Mouse (Mus musculus): ENCODE results near the gene Fkbp14. TPM values are rescaled to one million over a fixed set of nuclear protein-coding genes. Genes with fewer than 3 reads are reported as not detected.

Fkbp14 gene
- 12.7 and 13.7 TPM in 2 replicates for polyA plus RNA-seq (2012; rRNA removed)

GRCm38 (mm10) chr6:54597208-54597607 is at the start of gene Fkbp14:
Gene Fkbp14 (minus strand): TSS chr6:54597308.
- no peak for DNase-seq (ENCODE audit: extremely low spot score in 1 of 2, low spot score in 1 of 2)

GRCm38 (mm10) chr6:54643181-54643580 is 46.1 kb upstream of the Fkbp14 start:
- no peak for DNase-seq (ENCODE audit: extremely low spot score in 1 of 2, low spot score in 1 of 2)

- peak; percentile 14 to 57 for DNase-seq (ENCODE audit: extremely low spot score in 1 of 2, low spot score in 1 of 2)
Observed at GRCm38 (mm10) chr6:54641953-54642352, 44.8 kb upstream of the Fkbp14 start.

- no peak for DNase-seq (ENCODE audit: extremely low spot score in 1 of 2, low spot score in 1 of 2)
Observed at GRCm38 (mm10) chr6:54639877-54640276, 42.8 kb upstream of the Fkbp14 start.

GRCm38 (mm10) chr6:54631462-54631861 is 34.4 kb upstream of the Fkbp14 start:
- peak in 1 of 2 experiments; percentile 69 for DNase-seq (ENCODE audit: extremely low spot score in 1 of 2, low spot score in 1 of 2)

- DNase-seq (ENCODE audit: extremely low spot score in 1 of 2, low spot score in 1 of 2), result peak in 1 of 2 experiments; percentile 41
Observed at GRCm38 (mm10) chr6:54629734-54630133, 32.6 kb upstream of the Fkbp14 start.

GRCm38 (mm10) chr6:54628381-54628780 is 31.3 kb upstream of the Fkbp14 start:
- no peak for DNase-seq (ENCODE audit: extremely low spot score in 1 of 2, low spot score in 1 of 2)

GRCm38 (mm10) chr6:54620357-54620756 is 23.2 kb upstream of the Fkbp14 start:
- DNase-seq (ENCODE audit: extremely low spot score in 1 of 2, low spot score in 1 of 2), result no peak

GRCm38 (mm10) chr6:54619530-54619929 is 22.4 kb upstream of the Fkbp14 start:
- DNase-seq (ENCODE audit: extremely low spot score in 1 of 2, low spot score in 1 of 2), result no peak

- no peak for DNase-seq (ENCODE audit: extremely low spot score in 1 of 2, low spot score in 1 of 2)
Observed at GRCm38 (mm10) chr6:54617363-54617762, 20.3 kb upstream of the Fkbp14 start.

GRCm38 (mm10) chr6:54606241-54606640 is 9.1 kb upstream of the Fkbp14 start:
- no peak for DNase-seq (ENCODE audit: extremely low spot score in 1 of 2, low spot score in 1 of 2)

- DNase-seq (ENCODE audit: extremely low spot score in 1 of 2, low spot score in 1 of 2), result no peak
Observed at GRCm38 (mm10) chr6:54604001-54604715, 7.0 kb upstream of the Fkbp14 start.

- no peak for DNase-seq (ENCODE audit: extremely low spot score in 1 of 2, low spot score in 1 of 2)
Observed at GRCm38 (mm10) chr6:54602891-54603290, 5.8 kb upstream of the Fkbp14 start.

GRCm38 (mm10) chr6:54600681-54601347 is 3.7 kb upstream of the Fkbp14 start:
- no peak for DNase-seq (ENCODE audit: extremely low spot score in 1 of 2, low spot score in 1 of 2)

GRCm38 (mm10) chr6:54597711-54598110 is 603 bp upstream of the Fkbp14 start:
- no peak for DNase-seq (ENCODE audit: extremely low spot score in 1 of 2, low spot score in 1 of 2)

- peak in 1 of 2 experiments; percentile 17 for DNase-seq (ENCODE audit: extremely low spot score in 1 of 2, low spot score in 1 of 2)
Observed at GRCm38 (mm10) chr6:54595330-54595878, 1.7 kb downstream of the Fkbp14 start.

- peak; percentile 73 to 90 for DNase-seq (ENCODE audit: extremely low spot score in 1 of 2, low spot score in 1 of 2)
Observed at GRCm38 (mm10) chr6:54594469-54595329, 2.4 kb downstream of the Fkbp14 start, which contains the start of gene Plekha8. Gene Plekha8 (plus strand): TSS chr6:54595111.

- DNase-seq (ENCODE audit: extremely low spot score in 1 of 2, low spot score in 1 of 2), result no peak
Observed at GRCm38 (mm10) chr6:54593766-54594468, 3.2 kb downstream of the Fkbp14 start.

GRCm38 (mm10) chr6:54592938-54593535 is 4.1 kb downstream of the Fkbp14 start:
- DNase-seq (ENCODE audit: extremely low spot score in 1 of 2, low spot score in 1 of 2), result peak; percentile 93 to 95

- no peak for DNase-seq (ENCODE audit: extremely low spot score in 1 of 2, low spot score in 1 of 2)
Observed at GRCm38 (mm10) chr6:54591778-54592177, 5.3 kb downstream of the Fkbp14 start.
